Mouse (Mus musculus) liver, embryonic 13.5 days (tissue): ENCODE measurements around the gene B9d1. TPM values are rescaled to one million over a fixed set of nuclear protein-coding genes. Genes with fewer than 3 reads are reported as not detected.

ENCODE experiments used
- ATAC-seq: fragments of 200-750 bp; cut with Nextera tagmentation; 2 replicates; pipeline ENCODE4 v1.8.0; 2017; ENCODE audit warnings: low read depth, mild to moderate bottlenecking, moderate number of reproducible peaks, moderate library complexity
- DNase-seq: peaks from one replicate; pipeline ENCODE4 v3.0.0; 2022
- H3K27ac ChIP-seq: fragments of 300-500 bp; sonication (generic); 2 replicates; pipeline ENCODE4 v1.5.1; 2015; ENCODE audit warnings: moderate library complexity, mild to moderate bottlenecking, inconsistent platforms
- H3K27me3 ChIP-seq: fragments of 300-500 bp; sonication (generic); 2 replicates; pipeline ENCODE4 v1.6.1; 2015; ENCODE audit warnings: mild to moderate bottlenecking, inconsistent platforms
- H3K36me3 ChIP-seq: fragments of 300-500 bp; sonication (generic); 2 replicates; pipeline ENCODE4 v1.6.1; 2015; ENCODE audit warnings: mild to moderate bottlenecking, inconsistent platforms
- H3K4me1 ChIP-seq: fragments of 300-500 bp; sonication (generic); replicated peaks from 2 replicates; pipeline ENCODE4 v1.6.1; 2015; ENCODE audit warnings: inconsistent platforms
- H3K4me2 ChIP-seq: fragments of 300-500 bp; sonication (generic); 2 replicates; pipeline ENCODE4 v1.6.1; 2015; ENCODE audit warnings: inconsistent platforms, mild to moderate bottlenecking, moderate library complexity
- H3K4me3 ChIP-seq: fragments of 300-500 bp; sonication (generic); replicated peaks from 2 replicates; pipeline ENCODE4 v1.5.1; 2015; ENCODE audit warnings: mild to moderate bottlenecking, inconsistent platforms
- H3K9ac ChIP-seq: fragments of 300-500 bp; sonication (generic); 2 replicates; pipeline ENCODE4 v1.6.1; 2015; ENCODE audit warnings: mild to moderate bottlenecking, inconsistent platforms
- H3K9me3 ChIP-seq: fragments of 300-500 bp; sonication (generic); replicated peaks from 2 replicates; pipeline ENCODE4 v1.6.1; 2016; ENCODE audit warnings: inconsistent platforms
- WGBS: fragments of 180-500 bp; shearing (Covaris S2); methylation state at CpG from one replicate; pipeline ENCODE4 v1.1.7; 2015; ENCODE audit not compliant: insufficient replicate concordance; 5-methylcytosine and 5-hydroxymethylcytosine counted together
- polyA plus RNA-seq: library from polyadenylated mRNA; unstranded; fragments of >200 nt; fragmentation: Nextera tagmentation; extraction: Ambion mirVana; gene quantifications from 2 replicates; pipeline ENCODE4 v1.2.1, GENCODE M21; 2015

The B9d1 gene
- polyA plus RNA-seq, 1 experiment from 2014 or later, result 4.0 TPM

- Histone ChIP-seq H3K4me3 (peak overlapping the region; percentile 87), H3K4me1 (peaks cover 24% of the 10 kb centered on the region), H3K27ac (no peak overlapping the region), H3K4me2 (peak overlapping the region; percentile 92), H3K36me3 (peaks cover 39% of the 10 kb centered on the region), H3K27me3 (no peaks in the 10 kb centered on the region), H3K9me3 (no peaks in the 10 kb centered on the region), H3K9ac (peak overlapping the region; percentile 80)
- 68% methylated on average over 12 of the region's 12 CpGs for WGBS
- no peak for ATAC-seq
- DNase-seq, result no peak
These were observed 12.1 kb upstream of the B9d1 start for GRCm38 (mm10) chr11:61492749-61493401.

- H3K27me3 ChIP-seq, result no peaks in the 10 kb centered on the region
- ATAC-seq, result peak; percentile 71
- peak overlapping the region; percentile 65 for H3K27ac ChIP-seq
- H3K4me2 ChIP-seq, result peak overlapping the region; percentile 92
- H3K9me3 ChIP-seq, result no peaks in the 10 kb centered on the region
- H3K4me1 ChIP-seq, result peaks cover 25% of the 10 kb centered on the region
- WGBS, result 4% methylated on average over 45 of the region's 50 CpGs
- peak overlapping the region; percentile 80 for H3K9ac ChIP-seq
- peak overlapping the region; percentile 87 for H3K4me3 ChIP-seq
- H3K36me3 ChIP-seq, result peaks cover 33% of the 10 kb centered on the region
- no peak for DNase-seq
These were observed 11.3 kb upstream of the B9d1 start for GRCm38 (mm10) chr11:61493525-61494128.

- ATAC-seq (peak; percentile 93), DNase-seq (peak; percentile 92)
- H3K9ac ChIP-seq, result peak within 1 kb of the TSS; percentile 80
- H3K4me2 ChIP-seq, result peak within 1 kb of the TSS; percentile 92
- H3K4me1 ChIP-seq, result peaks cover 29% of the 10 kb centered on the region
- H3K27me3 ChIP-seq, result no peaks in the 10 kb centered on the region
- H3K9me3 ChIP-seq, result no peaks in the 10 kb centered on the region
- under 1% methylated on average over 62 of the region's 62 CpGs for WGBS
- H3K27ac ChIP-seq, result peak within 1 kb of the TSS; percentile 65
- peak within 1 kb of the TSS; percentile 87 for H3K4me3 ChIP-seq
- H3K36me3 ChIP-seq, result peaks cover 27% of the 10 kb centered on the region
These were observed 10.6 kb upstream of the B9d1 start, which contains the start of gene Mapk7 for GRCm38 (mm10) chr11:61494129-61494997. Mapk7 (minus strand) TSS chr11:61494406.

GRCm38 (mm10) chr11:61495528-61495927 is 9.4 kb upstream of the B9d1 start:
- 77% methylated on average over 2 of the region's 2 CpGs for WGBS
- Histone ChIP-seq H3K27ac (0 out of 2 replicates have a peak overlapping the region, but pooled peaks have one; percentile 24), H3K4me2 (no peak overlapping the region; the same call in 1 of the 2 replicates), H3K9me3 (no peaks in the 10 kb centered on the region), H3K4me3 (no peak overlapping the region), H3K4me1 (peaks cover 29% of the 10 kb centered on the region), H3K36me3 (peaks cover 15% of the 10 kb centered on the region), H3K9ac (no peak overlapping the region), H3K27me3 (no peaks in the 10 kb centered on the region)
- no peak for ATAC-seq
- DNase-seq, result no peak

- Histone ChIP-seq H3K27me3 (no peaks in the 10 kb centered on the region), H3K9me3 (no peaks in the 10 kb centered on the region), H3K36me3 (no peaks in the 10 kb centered on the region), H3K4me2 (no peak overlapping the region), H3K4me1 (peaks cover 26% of the 10 kb centered on the region), H3K4me3 (no peak overlapping the region), H3K27ac (no peak overlapping the region), H3K9ac (no peak overlapping the region)
- ATAC-seq (no peak), DNase-seq (no peak)
- 40% methylated on average over 1 of the region's 1 CpGs for WGBS
These were observed 7.5 kb upstream of the B9d1 start for GRCm38 (mm10) chr11:61497490-61497889.

- no peak overlapping the region for H3K4me3 ChIP-seq
- no peaks in the 10 kb centered on the region for H3K36me3 ChIP-seq
- DNase-seq (peak; percentile 22), ATAC-seq (no peak)
- H3K9ac ChIP-seq, result no peak overlapping the region
- WGBS, result 38% methylated on average over 6 of the region's 6 CpGs
- H3K4me1 ChIP-seq, result peaks cover 13% of the 10 kb centered on the region
- H3K27ac ChIP-seq, result no peak overlapping the region; the same call in 1 of the 2 replicates
- no peak overlapping the region for H3K4me2 ChIP-seq
- H3K9me3 ChIP-seq, result no peaks in the 10 kb centered on the region
- H3K27me3 ChIP-seq, result no peaks in the 10 kb centered on the region; the same call in 1 of the 2 replicates
These were observed 6.0 kb upstream of the B9d1 start for GRCm38 (mm10) chr11:61498736-61499504.

GRCm38 (mm10) chr11:61503933-61504332 is 1.0 kb upstream of the B9d1 start:
- H3K27me3 ChIP-seq, result no peaks in the 10 kb centered on the region; the same call in 1 of the 2 replicates
- no peak overlapping the region for H3K27ac ChIP-seq
- 60% methylated on average over 8 of the region's 8 CpGs for WGBS
- no peaks in the 10 kb centered on the region for H3K9me3 ChIP-seq
- H3K9ac ChIP-seq, result no peak overlapping the region
- no peak for DNase-seq
- no peaks in the 10 kb centered on the region for H3K36me3 ChIP-seq
- no peak for ATAC-seq
- H3K4me1 ChIP-seq, result peaks cover 15% of the 10 kb centered on the region
- H3K4me2 ChIP-seq, result no peak overlapping the region
- no peak overlapping the region for H3K4me3 ChIP-seq

- no peak overlapping the region for H3K27ac ChIP-seq
- H3K36me3 ChIP-seq, result peaks cover 9% of the 10 kb centered on the region; the same call in 1 of the 2 replicates
- ATAC-seq, result no peak
- H3K4me1 ChIP-seq, result no peaks in the 10 kb centered on the region
- DNase-seq, result no peak
- H3K9me3 ChIP-seq, result no peaks in the 10 kb centered on the region
- no peaks in the 10 kb centered on the region for H3K27me3 ChIP-seq
- no peak overlapping the region for H3K4me3 ChIP-seq
- 25% methylated on average over 3 of the region's 3 CpGs for WGBS
- no peak overlapping the region for H3K9ac ChIP-seq
- H3K4me2 ChIP-seq, result no peak overlapping the region
These were observed 10.0 kb downstream of the B9d1 start for GRCm38 (mm10) chr11:61514953-61515352.

- WGBS, result 52% methylated on average over 1 of the region's 1 CpGs
- DNase-seq (no peak), ATAC-seq (no peak)
- no peak overlapping the region for H3K9ac ChIP-seq
- no peak overlapping the region for H3K4me2 ChIP-seq
- H3K4me3 ChIP-seq, result no peak overlapping the region
- peaks cover 9% of the 10 kb centered on the region; the same call in 1 of the 2 replicates for H3K36me3 ChIP-seq
- H3K4me1 ChIP-seq, result no peaks in the 10 kb centered on the region
- no peaks in the 10 kb centered on the region for H3K27me3 ChIP-seq
- no peaks in the 10 kb centered on the region for H3K9me3 ChIP-seq
- no peak overlapping the region for H3K27ac ChIP-seq
These were observed 13.0 kb downstream of the B9d1 start for GRCm38 (mm10) chr11:61517971-61518370.

- no peaks in the 10 kb centered on the region for H3K4me1 ChIP-seq
- H3K27me3 ChIP-seq, result no peaks in the 10 kb centered on the region
- ATAC-seq (no peak), DNase-seq (no peak)
- 68% methylated on average over 3 of the region's 3 CpGs for WGBS
- no peak overlapping the region for H3K4me3 ChIP-seq
- H3K4me2 ChIP-seq, result no peak overlapping the region
- H3K27ac ChIP-seq, result no peak overlapping the region
- peaks cover 9% of the 10 kb centered on the region; the same call in 1 of the 2 replicates for H3K36me3 ChIP-seq
- no peaks in the 10 kb centered on the region for H3K9me3 ChIP-seq
- H3K9ac ChIP-seq, result no peak overlapping the region
These were observed 13.9 kb downstream of the B9d1 start for GRCm38 (mm10) chr11:61518871-61519270.
